Mouse (Mus musculus): ENCODE measurements around the gene Hdlbp. TPM values are rescaled to one million over a fixed set of nuclear protein-coding genes. Genes with fewer than 3 reads are reported as not detected.
"Not testable (repeated sequence)": the region's sequence is repeated elsewhere in the genome, so short reads cannot be mapped to it uniquely, and the experiment has no call there.

The Hdlbp gene
- polyA plus RNA-seq, 1 experiment from 2014 or later = 77.7 TPM

GRCm38 (mm10) chr1:93495312-93495711, 16.7 kb upstream of the Hdlbp start:
- Histone ChIP-seq H3K36me3 (ENCODE audit: control insufficient read depth, insufficient read depth, low read length) (peaks cover 28% of the 10 kb centered on the region), H3K27ac (ENCODE audit: low read depth, low read length) (no peak overlapping the region), H3K4me3 (ENCODE audit: low read depth, low read length) (no peak overlapping the region), H3K4me2 (ENCODE audit: low read depth, low read length) (no peak overlapping the region), H3K27me3 (ENCODE audit: control insufficient read depth, insufficient read depth, low read length) (no peaks in the 10 kb centered on the region), H3K9ac (replicated peaks; ENCODE audit: low read depth, low read length) (no peak overlapping the region), H3K9me3 (ENCODE audit: control insufficient read depth, low read length) (no peaks in the 10 kb centered on the region), H3K4me1 (ENCODE audit: control insufficient read depth, insufficient read depth, low read length) (no peaks in the 10 kb centered on the region)
- 93% methylated on average over 3 of the region's 3 CpGs for WGBS
- no peak for ATAC-seq (ENCODE audit: low read depth)

GRCm38 (mm10) chr1:93486302-93486701, 7.7 kb upstream of the Hdlbp start:
- WGBS = 87% methylated on average over 2 of the region's 3 CpGs
- not testable (repeated sequence) for H3K27me3 ChIP-seq (ENCODE audit: control insufficient read depth, insufficient read depth, low read length); ATAC-seq (ENCODE audit: low read depth); H3K4me1 ChIP-seq (ENCODE audit: control insufficient read depth, insufficient read depth, low read length); H3K4me2 ChIP-seq (ENCODE audit: low read depth, low read length); H3K27ac ChIP-seq (ENCODE audit: low read depth, low read length); H3K4me3 ChIP-seq (ENCODE audit: low read depth, low read length); H3K9me3 ChIP-seq (ENCODE audit: control insufficient read depth, low read length); H3K9ac ChIP-seq (replicated peaks; ENCODE audit: low read depth, low read length); H3K36me3 ChIP-seq (ENCODE audit: control insufficient read depth, insufficient read depth, low read length)

GRCm38 (mm10) chr1:93479476-93480083, 965 bp upstream of the Hdlbp start:
- WGBS = 10% methylated on average over 23 of the region's 23 CpGs

GRCm38 (mm10) chr1:93477758-93478585, 643 bp downstream of the Hdlbp start:
- Histone ChIP-seq H3K27me3 (ENCODE audit: control insufficient read depth, insufficient read depth, low read length) (no peaks in the 10 kb centered on the region), H3K36me3 (ENCODE audit: control insufficient read depth, insufficient read depth, low read length) (no peaks in the 10 kb centered on the region), H3K9me3 (ENCODE audit: control insufficient read depth, low read length) (no peaks in the 10 kb centered on the region), H3K27ac (ENCODE audit: low read depth, low read length) (peak overlapping the region; percentile 93), H3K9ac (replicated peaks; ENCODE audit: low read depth, low read length) (peak overlapping the region; percentile 85), H3K4me3 (ENCODE audit: low read depth, low read length) (peak overlapping the region; percentile 75), H3K4me1 (ENCODE audit: control insufficient read depth, insufficient read depth, low read length) (peaks cover 14% of the 10 kb centered on the region), H3K4me2 (ENCODE audit: low read depth, low read length) (peak overlapping the region; percentile 52)
- WGBS = under 1% methylated on average over 35 of the region's 41 CpGs
- ATAC-seq (ENCODE audit: low read depth) = peak; percentile 97

More at GRCm38 (mm10) chr1:93479476-93480083, 965 bp upstream of the Hdlbp start:
- Histone ChIP-seq H3K27ac (ENCODE audit: low read depth, low read length) (peak overlapping the region; percentile 93), H3K9me3 (ENCODE audit: control insufficient read depth, low read length) (no peaks in the 10 kb centered on the region), H3K4me3 (ENCODE audit: low read depth, low read length) (peak overlapping the region; percentile 75), H3K36me3 (ENCODE audit: control insufficient read depth, insufficient read depth, low read length) (no peaks in the 10 kb centered on the region), H3K4me1 (ENCODE audit: control insufficient read depth, insufficient read depth, low read length) (peaks cover 14% of the 10 kb centered on the region), H3K4me2 (ENCODE audit: low read depth, low read length) (peak overlapping the region; percentile 78), H3K9ac (replicated peaks; ENCODE audit: low read depth, low read length) (peak overlapping the region; percentile 85), H3K27me3 (ENCODE audit: control insufficient read depth, insufficient read depth, low read length) (no peaks in the 10 kb centered on the region)
- ATAC-seq (ENCODE audit: low read depth) = 0 out of 2 replicates have a peak, but pooled peaks have one; percentile 0

- Histone ChIP-seq H3K36me3 (ENCODE audit: control insufficient read depth, insufficient read depth, low read length) (no peaks in the 10 kb centered on the region), H3K9ac (replicated peaks; ENCODE audit: low read depth, low read length) (no peak overlapping the region), H3K4me3 (ENCODE audit: low read depth, low read length) (no peak overlapping the region), H3K4me2 (ENCODE audit: low read depth, low read length) (no peak overlapping the region), H3K27me3 (ENCODE audit: control insufficient read depth, insufficient read depth, low read length) (no peaks in the 10 kb centered on the region), H3K9me3 (ENCODE audit: control insufficient read depth, low read length) (no peaks in the 10 kb centered on the region), H3K27ac (ENCODE audit: low read depth, low read length) (no peak overlapping the region), H3K4me1 (ENCODE audit: control insufficient read depth, insufficient read depth, low read length) (peaks cover 12% of the 10 kb centered on the region)
- WGBS = 94% methylated on average over 3 of the region's 3 CpGs
- no peak for ATAC-seq (ENCODE audit: low read depth)
Measured at GRCm38 (mm10) chr1:93475694-93476093, 2.9 kb downstream of the Hdlbp start.

- H3K9me3 ChIP-seq (ENCODE audit: control insufficient read depth, low read length) = no peaks in the 10 kb centered on the region
- H3K4me2 ChIP-seq (ENCODE audit: low read depth, low read length) = no peak overlapping the region
- H3K4me3 ChIP-seq (ENCODE audit: low read depth, low read length) = no peak overlapping the region
- H3K36me3 ChIP-seq (ENCODE audit: control insufficient read depth, insufficient read depth, low read length) = no peaks in the 10 kb centered on the region
- no peaks in the 10 kb centered on the region for H3K27me3 ChIP-seq (ENCODE audit: control insufficient read depth, insufficient read depth, low read length)
- H3K4me1 ChIP-seq (ENCODE audit: control insufficient read depth, insufficient read depth, low read length) = no peaks in the 10 kb centered on the region
- no peak for ATAC-seq (ENCODE audit: low read depth)
- no peak overlapping the region for H3K9ac ChIP-seq (replicated peaks; ENCODE audit: low read depth, low read length)
- WGBS = 98% methylated on average over 4 of the region's 4 CpGs
- no peak overlapping the region for H3K27ac ChIP-seq (ENCODE audit: low read depth, low read length)
Measured at GRCm38 (mm10) chr1:93468626-93469025, 10.0 kb downstream of the Hdlbp start.

GRCm38 (mm10) chr1:93465746-93466145, 12.9 kb downstream of the Hdlbp start:
- no peak for ATAC-seq (ENCODE audit: low read depth)
- Histone ChIP-seq H3K36me3 (ENCODE audit: control insufficient read depth, insufficient read depth, low read length) (no peaks in the 10 kb centered on the region), H3K27ac (ENCODE audit: low read depth, low read length) (no peak overlapping the region), H3K4me3 (ENCODE audit: low read depth, low read length) (no peak overlapping the region), H3K4me2 (ENCODE audit: low read depth, low read length) (no peak overlapping the region), H3K27me3 (ENCODE audit: control insufficient read depth, insufficient read depth, low read length) (no peaks in the 10 kb centered on the region), H3K9me3 (ENCODE audit: control insufficient read depth, low read length) (no peaks in the 10 kb centered on the region), H3K9ac (replicated peaks; ENCODE audit: low read depth, low read length) (no peak overlapping the region), H3K4me1 (ENCODE audit: control insufficient read depth, insufficient read depth, low read length) (no peaks in the 10 kb centered on the region)

- no peak overlapping the region for H3K4me2 ChIP-seq (ENCODE audit: low read depth, low read length)
- no peaks in the 10 kb centered on the region for H3K9me3 ChIP-seq (ENCODE audit: control insufficient read depth, low read length)
- ATAC-seq (ENCODE audit: low read depth) = no peak
- no peak overlapping the region for H3K4me3 ChIP-seq (ENCODE audit: low read depth, low read length)
- H3K27me3 ChIP-seq (ENCODE audit: control insufficient read depth, insufficient read depth, low read length) = no peaks in the 10 kb centered on the region
- no peak overlapping the region for H3K27ac ChIP-seq (ENCODE audit: low read depth, low read length)
- H3K4me1 ChIP-seq (ENCODE audit: control insufficient read depth, insufficient read depth, low read length) = no peaks in the 10 kb centered on the region
- H3K9ac ChIP-seq (replicated peaks; ENCODE audit: low read depth, low read length) = no peak overlapping the region
- H3K36me3 ChIP-seq (ENCODE audit: control insufficient read depth, insufficient read depth, low read length) = no peaks in the 10 kb centered on the region
Measured at GRCm38 (mm10) chr1:93465066-93465465, 13.5 kb downstream of the Hdlbp start.

GRCm38 (mm10) chr1:93459101-93459500, 19.5 kb downstream of the Hdlbp start:
- Histone ChIP-seq H3K27ac (ENCODE audit: low read depth, low read length) (no peak overlapping the region), H3K27me3 (ENCODE audit: control insufficient read depth, insufficient read depth, low read length) (no peaks in the 10 kb centered on the region), H3K4me3 (ENCODE audit: low read depth, low read length) (no peak overlapping the region), H3K9me3 (ENCODE audit: control insufficient read depth, low read length) (no peaks in the 10 kb centered on the region), H3K4me2 (ENCODE audit: low read depth, low read length) (no peak overlapping the region), H3K4me1 (ENCODE audit: control insufficient read depth, insufficient read depth, low read length) (no peaks in the 10 kb centered on the region), H3K36me3 (ENCODE audit: control insufficient read depth, insufficient read depth, low read length) (no peaks in the 10 kb centered on the region), H3K9ac (replicated peaks; ENCODE audit: low read depth, low read length) (no peak overlapping the region)
- ATAC-seq (ENCODE audit: low read depth) = peak; percentile 77; the same call in 1 of the 2 replicates
- WGBS = 34% methylated on average over 3 of the region's 3 CpGs

Data from neural tube, embryonic 14.5 days (tissue).